Mouse (Mus musculus): Measurements from ENCODE around the gene Plac8.

Plac8 gene

GRCm38 (mm10) chr5:100581622-100582434, 9.8 kb upstream of the Plac8 start:
- DNase-seq (ENCODE audit: low read depth in 2 of 2, low spot score in 2 of 2) = no peak

GRCm38 (mm10) chr5:100578863-100579411, 6.9 kb upstream of the Plac8 start:
- no peak for DNase-seq (ENCODE audit: low read depth in 2 of 2, low spot score in 2 of 2)

- no peak for DNase-seq (ENCODE audit: low read depth in 2 of 2, low spot score in 2 of 2)
Observed at GRCm38 (mm10) chr5:100574771-100575170, 2.7 kb upstream of the Plac8 start.

GRCm38 (mm10) chr5:100573256-100573655, 1.2 kb upstream of the Plac8 start:
- DNase-seq (ENCODE audit: low read depth in 2 of 2, low spot score in 2 of 2) = no peak

GRCm38 (mm10) chr5:100570716-100571115, 1.3 kb downstream of the Plac8 start:
- no peak for DNase-seq (ENCODE audit: low read depth in 2 of 2, low spot score in 2 of 2)

GRCm38 (mm10) chr5:100569997-100570595, 1.9 kb downstream of the Plac8 start:
- DNase-seq (ENCODE audit: low read depth in 2 of 2, low spot score in 2 of 2) = no peak

GRCm38 (mm10) chr5:100569250-100569934, 2.7 kb downstream of the Plac8 start:
- DNase-seq (ENCODE audit: low read depth in 2 of 2, low spot score in 2 of 2) = no peak

GRCm38 (mm10) chr5:100568802-100569201, 3.2 kb downstream of the Plac8 start:
- no peak for DNase-seq (ENCODE audit: low read depth in 2 of 2, low spot score in 2 of 2)

GRCm38 (mm10) chr5:100568177-100568576, 3.9 kb downstream of the Plac8 start:
- DNase-seq (ENCODE audit: low read depth in 2 of 2, low spot score in 2 of 2) = no peak

- DNase-seq (ENCODE audit: low read depth in 2 of 2, low spot score in 2 of 2) = no peak
Observed at GRCm38 (mm10) chr5:100567258-100568032, 4.6 kb downstream of the Plac8 start.

GRCm38 (mm10) chr5:100566798-100567197, 5.2 kb downstream of the Plac8 start:
- no peak for DNase-seq (ENCODE audit: low read depth in 2 of 2, low spot score in 2 of 2)

GRCm38 (mm10) chr5:100562702-100563101, 9.3 kb downstream of the Plac8 start:
- DNase-seq (ENCODE audit: low read depth in 2 of 2, low spot score in 2 of 2) = no peak

GRCm38 (mm10) chr5:100559357-100559756, 12.7 kb downstream of the Plac8 start:
- no peak for DNase-seq (ENCODE audit: low read depth in 2 of 2, low spot score in 2 of 2)

- no peak for DNase-seq (ENCODE audit: low read depth in 2 of 2, low spot score in 2 of 2)
Observed at GRCm38 (mm10) chr5:100558783-100559182, 13.3 kb downstream of the Plac8 start.

- DNase-seq (ENCODE audit: low read depth in 2 of 2, low spot score in 2 of 2) = no peak
Observed at GRCm38 (mm10) chr5:100557537-100557936, 14.5 kb downstream of the Plac8 start.

- DNase-seq (ENCODE audit: low read depth in 2 of 2, low spot score in 2 of 2) = no peak
Observed at GRCm38 (mm10) chr5:100557019-100557418, 15.0 kb downstream of the Plac8 start.

- DNase-seq (ENCODE audit: low read depth in 2 of 2, low spot score in 2 of 2) = no peak
Observed at GRCm38 (mm10) chr5:100553426-100553825, 18.6 kb downstream of the Plac8 start.

GRCm38 (mm10) chr5:100551952-100552351, 20.1 kb downstream of the Plac8 start:
- no peak for DNase-seq (ENCODE audit: low read depth in 2 of 2, low spot score in 2 of 2)

GRCm38 (mm10) chr5:100550151-100550550, 21.9 kb downstream of the Plac8 start:
- no peak for DNase-seq (ENCODE audit: low read depth in 2 of 2, low spot score in 2 of 2)

GRCm38 (mm10) chr5:100549311-100549710, 22.7 kb downstream of the Plac8 start:
- DNase-seq (ENCODE audit: low read depth in 2 of 2, low spot score in 2 of 2) = no peak

GRCm38 (mm10) chr5:100548236-100548635, 23.8 kb downstream of the Plac8 start:
- DNase-seq (ENCODE audit: low read depth in 2 of 2, low spot score in 2 of 2) = no peak

All from CD8-positive naive resting alpha-beta T cell, adult 2 months (primary cell).